ENCODE assay signal across 19 mouse cellular contexts in the genomic region with DNA sequence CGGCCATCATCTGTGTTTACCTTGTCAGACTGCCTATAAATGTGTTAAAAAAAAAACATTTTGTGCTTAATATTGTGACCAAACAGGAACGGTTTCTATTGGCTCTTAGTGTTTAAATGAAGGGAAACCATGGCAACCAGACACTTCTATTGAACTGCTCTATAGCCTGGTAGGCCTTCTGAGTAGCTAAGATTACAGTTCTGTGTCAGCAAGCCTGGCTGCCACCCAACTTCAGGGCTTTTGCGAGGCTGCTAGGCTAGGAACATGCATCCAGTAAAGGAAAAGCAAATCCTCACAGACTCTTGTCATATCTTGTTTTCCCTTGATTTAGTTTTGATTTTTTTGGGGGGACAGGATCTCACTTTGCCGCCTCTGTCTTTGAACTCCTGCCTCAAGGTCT.
DNase-seq lines count a peak whose midpoint lies in the region; ATAC-seq and TF ChIP-seq lines count a peak whose summit lies in the region.
"Had no signal": no experiment of that assay in that cellular context is flagged by ENCODE, and none has a peak within 500 bp of the region (broad histone marks: within the 10 kb centered on the region; RNA-seq: fewer than 3 reads in every experiment).

No protein-coding gene starts in this region.

- H3K27me3 ChIP-seq in forebrain, postnatal 0 days (ENCODE audit: insufficient read depth, low read length), result no peaks in the 10 kb centered on the region
- H3K27me3 ChIP-seq in forebrain, embryonic 12.5 days, result no peaks in the 10 kb centered on the region
- no peaks in the 10 kb centered on the region for H3K27me3 ChIP-seq in lung, embryonic 14.5 days (ENCODE audit: insufficient read depth, low read length)
- no peaks in the 10 kb centered on the region for H3K27me3 ChIP-seq in thymus, adult 2 months (ENCODE audit: control insufficient read depth, insufficient read depth, low read length)

- peak; percentile 87 for ATAC-seq in forebrain, postnatal 0 days
- no peak for ATAC-seq in forebrain, embryonic 12.5 days (ENCODE audit: low FRiP score)
- ATAC-seq in lung, embryonic 14.5 days (ENCODE audit: insufficient read depth), result no peak
- ATAC-seq: CD4-positive, CD25-positive, alpha-beta regulatory T cell, adult 4 months; liver, postnatal 0 days had no signal

- no peak overlapping the region for H3K27ac ChIP-seq in forebrain, postnatal 0 days (ENCODE audit: low read depth, low read length)
- no peak overlapping the region for H3K27ac ChIP-seq in forebrain, embryonic 12.5 days
- H3K27ac ChIP-seq in lung, embryonic 14.5 days (ENCODE audit: low read depth), result no peak overlapping the region
- H3K27ac ChIP-seq in thymus, adult 2 months (ENCODE audit: control insufficient read depth, insufficient read depth, low read length), result no peak overlapping the region

- no peak overlapping the region for H3K4me2 ChIP-seq in forebrain, postnatal 0 days (ENCODE audit: low read depth)
- no peak overlapping the region for H3K4me2 ChIP-seq in forebrain, embryonic 12.5 days
- H3K4me2 ChIP-seq in lung, embryonic 14.5 days, result no peak overlapping the region

- DNase-seq in adrenal gland, postnatal 10 days, result peak; percentile 25
- no peak for DNase-seq in adrenal gland, adult 18-20 months (ENCODE audit: low spot score in 2 of 2)
- peak; percentile 70 for DNase-seq in forebrain, postnatal 0 days
- DNase-seq in lung, embryonic 14.5 days, result peak; percentile 18
- DNase-seq in lung, postnatal 14 days, result no peak
- peak; percentile 10 for DNase-seq in adipocyte (ENCODE audit: low spot score)
- DNase-seq in thymus, adult 2 months, result no peak
- DNase-seq: cerebellum, adult 11 months; cerebellum, postnatal 25 days; heart, adult 18-20 months; kidney, adult 2 months; kidney, postnatal 25 days; liver; liver, postnatal 0 days; lung, postnatal 36 days; thymus, postnatal 14 days had no signal

- H3K4me1 ChIP-seq in forebrain, postnatal 0 days (ENCODE audit: insufficient read depth), result no peaks in the 10 kb centered on the region
- H3K4me1 ChIP-seq in forebrain, embryonic 12.5 days, result peaks cover 6% of the 10 kb centered on the region
- no peaks in the 10 kb centered on the region for H3K4me1 ChIP-seq in lung, embryonic 14.5 days (ENCODE audit: insufficient read depth)
- H3K4me1 ChIP-seq in thymus, adult 2 months (replicated peaks; ENCODE audit: control insufficient read depth, insufficient read depth, low read length), result no peaks in the 10 kb centered on the region

- H3K9ac ChIP-seq in forebrain, postnatal 0 days, result no peak overlapping the region
- no peak overlapping the region for H3K9ac ChIP-seq in forebrain, embryonic 12.5 days
- H3K9ac ChIP-seq in lung, embryonic 14.5 days, result no peak overlapping the region
- H3K9ac ChIP-seq: liver, postnatal 0 days had no signal

- no peaks in the 10 kb centered on the region for H3K9me3 ChIP-seq in forebrain, postnatal 0 days (ENCODE audit: low read length)
- H3K9me3 ChIP-seq in forebrain, embryonic 12.5 days, result 0 out of 2 replicates have a peak, but pooled peaks cover 7% of the 10 kb centered on the region
- H3K9me3 ChIP-seq in lung, embryonic 14.5 days (ENCODE audit: low read depth, low read length), result no peaks in the 10 kb centered on the region

- no peak for TF ChIP-seq CTCF in forebrain, postnatal 0 days (IDR thresholded peaks at IDR 0.05; ENCODE audit: low read depth)
- no peak for TF ChIP-seq CTCF in lung, embryonic 14.5 days (IDR thresholded peaks at IDR 0.05; ENCODE audit: low read depth)
- no peak for TF ChIP-seq CTCF in thymus, adult 2 months (IDR thresholded peaks at IDR 0.05; ENCODE audit: borderline replicate concordance, control insufficient read depth, extremely low read depth, insufficient read depth, low read length, poor library complexity)

- H3K36me3 ChIP-seq in forebrain, postnatal 0 days (ENCODE audit: insufficient read depth), result no peaks in the 10 kb centered on the region
- no peaks in the 10 kb centered on the region for H3K36me3 ChIP-seq in forebrain, embryonic 12.5 days (replicated peaks)
- H3K36me3 ChIP-seq in lung, embryonic 14.5 days (ENCODE audit: insufficient read depth), result no peaks in the 10 kb centered on the region
- no peaks in the 10 kb centered on the region for H3K36me3 ChIP-seq in thymus, adult 2 months (ENCODE audit: control insufficient read depth, insufficient read depth, low read length)
- H3K36me3 ChIP-seq: G1E had no signal

- TF ChIP-seq POLR2A in thymus, adult 2 months (IDR thresholded peaks at IDR 0.05; ENCODE audit: control insufficient read depth, extremely low read depth, insufficient read depth, low read length, poor library complexity), result no peak

- H3K4me3 ChIP-seq in forebrain, postnatal 0 days (ENCODE audit: low read depth, low read length), result no peak overlapping the region
- no peak overlapping the region for H3K4me3 ChIP-seq in forebrain, embryonic 12.5 days (replicated peaks)
- no peak overlapping the region for H3K4me3 ChIP-seq in lung, embryonic 14.5 days (ENCODE audit: low read depth, low read length)
- H3K4me3 ChIP-seq in thymus, adult 2 months (ENCODE audit: control insufficient read depth, insufficient read depth, low read length), result no peak overlapping the region

- 34% methylated on average over 4 of the region's 4 CpGs for WGBS in forebrain, postnatal 0 days
- 73% methylated on average over 4 of the region's 4 CpGs for WGBS in forebrain, embryonic 12.5 days
- 72% methylated on average over 4 of the region's 4 CpGs for WGBS in lung, embryonic 14.5 days
- 88% methylated on average over 4 of the region's 4 CpGs for WGBS in thymus, adult 2 months

Comparison
In these comparisons a context has a peak if more than half of its experiments do, and no peak if none do; other contexts are left out.
1. DNase-seq: peak in adrenal gland, postnatal 10 days (single experiment), forebrain, postnatal 0 days (single experiment), lung, embryonic 14.5 days (single experiment) and adipocyte (single experiment); none in adrenal gland, adult 18-20 months (0 of 2), lung, postnatal 14 days (single experiment) and thymus, adult 2 months (single experiment).